Mouse (Mus musculus): Measurements from ENCODE around the gene Pold3.
"Not testable (repeated sequence)": the region's sequence is repeated elsewhere in the genome, so short reads cannot be mapped to it uniquely, and the experiment has no call there.

The Pold3 gene

DNA sequence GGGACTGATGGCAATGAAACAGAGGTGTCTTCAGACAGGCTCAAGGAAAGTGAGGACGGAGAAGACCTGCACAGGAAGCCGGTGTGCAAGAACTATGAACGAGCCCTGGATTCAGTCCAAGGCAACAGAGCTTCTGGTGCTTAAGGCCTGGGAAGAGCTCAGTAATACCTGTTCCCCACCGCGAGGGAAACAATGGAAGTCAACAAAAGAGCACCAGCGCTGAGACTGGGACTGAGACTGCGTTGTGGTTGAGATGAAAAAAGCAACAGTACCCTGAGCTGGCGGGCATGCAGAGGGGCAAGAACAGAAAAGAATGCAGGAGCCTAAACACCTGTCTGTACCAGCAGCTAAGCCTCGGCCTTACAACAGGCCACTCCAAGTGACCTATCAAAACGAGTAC, 9.9 kb downstream of the Pold3 start:
- no peak for DNase-seq (ENCODE audit: low spot score)

GRCm38 (mm10) chr7:100108341-100108740, 13.0 kb downstream of the Pold3 start:
- no peak for DNase-seq (ENCODE audit: low spot score)

DNA sequence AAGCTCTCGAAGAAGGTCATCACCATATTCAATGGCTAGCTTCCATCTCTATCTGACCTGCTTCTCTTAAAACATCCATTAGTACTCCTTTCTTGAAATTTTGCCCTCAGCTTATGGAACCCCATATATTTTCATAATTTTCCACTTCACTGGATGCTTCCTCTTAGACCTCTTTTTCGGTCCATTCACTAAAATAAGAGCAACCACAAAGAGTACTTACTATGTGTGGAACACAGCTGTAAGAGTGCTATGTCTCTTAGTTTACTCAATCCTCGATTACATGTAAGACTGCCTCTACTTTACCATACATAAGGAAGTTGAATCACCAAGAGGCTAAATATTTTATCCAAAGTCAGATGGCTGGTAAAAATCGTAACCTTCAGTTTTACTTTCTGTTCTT, 16.7 kb downstream of the Pold3 start:
- no peak for DNase-seq (ENCODE audit: low spot score)

DNA sequence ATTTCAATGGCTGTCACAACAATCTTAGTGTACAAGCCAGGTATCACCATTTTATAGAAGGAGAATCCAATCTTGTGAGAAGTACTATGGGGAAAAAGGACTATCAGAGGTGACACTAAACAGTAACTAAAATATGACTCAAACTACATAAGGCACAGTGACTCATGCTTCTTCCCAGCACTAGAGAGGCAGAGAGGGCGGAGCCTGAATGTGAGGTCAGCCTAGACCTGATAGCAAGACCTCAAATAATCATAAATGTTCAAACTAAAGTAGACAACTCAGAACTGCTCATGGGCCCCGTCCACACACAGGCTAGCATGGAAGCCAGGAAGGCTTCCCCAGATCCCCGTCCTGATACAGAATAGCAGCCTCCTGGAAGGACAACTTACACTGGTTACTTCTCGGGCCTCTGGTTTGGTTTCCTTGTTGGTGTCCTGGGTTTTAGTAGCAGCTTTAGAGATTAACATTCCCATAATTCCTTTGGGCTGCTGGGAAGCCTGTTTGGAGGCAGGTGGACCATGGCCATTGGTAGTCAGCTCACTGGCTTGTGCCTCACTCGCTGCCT, 21.3 kb downstream of the Pold3 start:
- no peak for DNase-seq (ENCODE audit: low spot score)

DNA sequence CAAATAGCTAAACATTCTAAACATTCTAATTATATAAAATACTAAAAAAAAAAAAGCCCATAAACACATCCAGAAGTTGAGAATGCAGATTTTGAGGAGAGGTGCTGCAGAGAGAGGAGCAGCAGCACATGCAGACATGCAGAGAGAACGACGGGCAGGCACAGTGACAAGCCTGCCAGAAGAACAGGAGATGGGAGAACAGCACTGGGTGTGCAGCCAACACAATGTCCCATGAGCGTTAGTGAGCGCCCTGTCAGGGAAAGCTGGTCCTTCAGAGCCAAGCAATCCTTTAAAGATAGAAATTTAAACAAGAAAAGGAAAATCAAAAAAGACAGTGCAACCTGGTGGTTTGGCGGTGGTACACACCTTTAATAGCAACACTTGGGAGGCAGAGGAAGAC, 34.5 kb downstream of the Pold3 start:
- DNase-seq (ENCODE audit: low spot score) = no peak

- DNase-seq (ENCODE audit: low spot score) = no peak
Observed at GRCm38 (mm10) chr7:100086159-100086755, 35.1 kb downstream of the Pold3 start.

DNA sequence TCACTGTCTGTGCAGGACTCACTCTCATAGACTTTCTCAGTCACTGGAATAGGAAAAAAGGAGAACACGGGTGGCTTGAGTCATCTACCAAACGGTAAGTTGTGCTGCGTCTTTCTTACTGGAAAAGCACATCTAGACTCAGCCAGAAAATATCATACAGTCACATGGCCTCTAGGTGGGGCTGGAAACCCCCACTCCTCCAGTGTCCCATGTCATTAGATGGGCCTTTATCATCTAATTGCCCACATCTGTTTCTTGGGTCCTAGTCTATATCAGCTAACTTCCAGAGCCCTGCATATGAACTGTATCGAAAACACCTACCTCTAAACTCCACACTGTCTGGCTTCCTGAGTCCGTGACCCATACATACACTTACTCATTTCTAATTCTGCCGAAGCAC, 37.6 kb downstream of the Pold3 start:
- no peak for DNase-seq (ENCODE audit: low spot score)

DNA sequence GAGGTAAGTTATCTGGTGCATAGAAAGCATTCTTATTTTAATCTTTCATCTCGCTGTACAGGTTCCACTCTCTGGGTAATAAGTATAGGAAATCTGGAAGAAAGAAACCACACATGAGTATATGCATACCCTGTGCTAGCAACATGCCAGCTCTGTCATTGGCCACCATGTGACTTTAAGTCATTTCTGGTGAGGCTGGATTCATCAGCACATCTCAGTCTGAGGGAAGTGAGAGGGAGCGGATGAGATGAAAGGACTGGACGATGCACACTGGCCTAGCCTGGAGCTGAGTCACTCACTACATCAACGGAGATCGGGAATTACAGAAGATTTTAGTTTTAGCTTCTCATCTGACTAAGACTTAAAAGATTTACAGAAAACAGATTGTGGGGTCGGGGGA, 38.5 kb downstream of the Pold3 start:
- no peak for DNase-seq (ENCODE audit: low spot score)

DNA sequence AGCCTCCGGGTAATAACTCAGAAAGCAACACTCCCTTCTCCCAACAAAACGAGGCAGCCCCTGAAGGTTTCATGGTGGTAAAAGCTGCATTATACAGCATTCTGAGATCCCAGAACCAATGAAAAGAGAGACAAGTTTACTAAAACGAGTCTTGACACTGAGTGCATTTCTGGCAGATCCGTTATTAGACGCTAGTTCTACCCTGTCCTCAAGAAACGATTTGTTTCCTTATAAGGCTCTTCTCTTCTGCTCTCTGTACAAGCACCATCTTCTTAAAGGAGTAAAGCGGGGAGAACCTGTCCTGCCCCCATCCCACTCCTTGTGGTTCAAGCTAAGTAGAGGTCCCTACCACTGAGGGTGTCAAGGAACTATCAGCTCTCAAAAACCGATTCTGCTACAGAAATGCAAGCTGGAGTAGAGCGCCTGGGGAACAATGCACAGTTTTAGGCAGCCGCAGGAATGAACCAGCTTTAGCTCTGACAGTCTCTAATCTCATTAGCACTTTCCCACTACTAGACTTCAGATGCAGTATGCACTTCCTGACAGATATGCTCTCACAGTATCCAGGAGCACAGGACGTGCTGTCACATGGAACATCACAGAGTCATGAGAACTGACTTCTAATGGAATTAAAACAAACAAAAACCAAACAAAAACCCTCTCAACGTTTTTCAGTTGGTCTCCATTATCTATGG, 41.1 kb downstream of the Pold3 start:
- no peak for DNase-seq (ENCODE audit: low spot score)

DNA sequence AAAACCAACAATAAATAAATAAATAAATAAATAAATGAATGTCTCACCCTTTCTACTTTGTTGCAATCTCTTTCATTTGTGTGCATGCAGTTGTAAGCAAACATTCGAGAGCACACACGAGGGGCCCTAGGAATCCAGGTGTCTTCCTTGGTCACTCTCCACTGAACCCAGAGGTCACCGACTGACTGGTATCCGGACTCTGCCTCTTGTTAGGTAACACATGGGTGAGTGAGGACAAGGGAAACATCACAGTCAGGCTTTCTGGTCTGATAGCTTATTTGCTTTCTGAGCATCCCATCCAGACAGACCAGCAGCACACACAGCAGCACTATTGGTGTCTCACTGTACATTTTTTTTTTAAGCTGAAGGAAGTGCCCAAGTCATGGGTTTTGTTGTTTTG, 44.3 kb downstream of the Pold3 start:
- no peak for DNase-seq (ENCODE audit: low spot score)

GRCm38 (mm10) chr7:100076296-100076695, 45.1 kb downstream of the Pold3 start:
- DNase-seq (ENCODE audit: low spot score) = no peak

- DNase-seq (ENCODE audit: low spot score) = no peak
Observed at GRCm38 (mm10) chr7:100073959-100074358, 47.4 kb downstream of the Pold3 start.

DNA sequence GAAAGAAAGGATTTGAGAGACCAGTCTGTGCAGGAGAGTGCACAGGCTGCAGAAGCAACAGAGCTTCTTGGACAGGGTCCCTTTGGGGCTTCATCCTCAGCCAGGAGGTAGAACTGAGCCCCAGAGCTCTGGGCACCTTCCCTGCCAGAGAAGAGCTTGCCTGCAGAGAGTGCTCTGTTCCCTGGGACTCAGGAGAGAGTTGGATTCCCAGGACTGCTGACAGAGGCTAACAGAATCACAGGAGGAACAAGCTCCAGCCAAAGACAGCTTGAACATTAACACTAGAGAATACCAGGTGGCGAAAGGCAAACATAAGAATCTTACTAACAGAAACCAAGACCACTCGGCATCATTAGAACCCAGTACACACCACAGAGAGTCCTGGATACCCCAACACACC, 68.4 kb downstream of the Pold3 start:
- DNase-seq (ENCODE audit: low spot score) = not testable (repeated sequence)

- DNase-seq (ENCODE audit: low spot score) = peak; percentile 66
Observed at GRCm38 (mm10) chr7:100051904-100052303, 69.5 kb downstream of the Pold3 start.

DNA sequence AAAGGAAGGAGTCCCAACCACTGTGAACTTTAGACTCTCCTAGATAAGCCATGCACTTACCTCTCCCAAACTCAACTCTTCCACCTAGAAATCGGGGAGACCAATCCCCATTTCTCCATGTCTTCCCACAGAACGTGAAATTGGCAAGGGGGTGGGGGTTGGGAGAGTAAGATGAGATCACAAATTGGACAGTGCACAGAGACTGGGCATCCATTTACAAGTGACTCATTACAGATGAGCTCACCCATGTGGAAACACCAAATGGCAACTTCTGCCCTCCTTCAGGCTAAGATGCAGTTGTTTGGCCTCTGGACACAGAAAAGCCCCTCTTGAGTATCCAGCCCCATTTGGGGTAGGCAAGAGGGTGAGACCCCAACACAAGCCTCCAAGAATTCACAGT, 74.9 kb downstream of the Pold3 start:
- DNase-seq (ENCODE audit: low spot score) = no peak

DNA sequence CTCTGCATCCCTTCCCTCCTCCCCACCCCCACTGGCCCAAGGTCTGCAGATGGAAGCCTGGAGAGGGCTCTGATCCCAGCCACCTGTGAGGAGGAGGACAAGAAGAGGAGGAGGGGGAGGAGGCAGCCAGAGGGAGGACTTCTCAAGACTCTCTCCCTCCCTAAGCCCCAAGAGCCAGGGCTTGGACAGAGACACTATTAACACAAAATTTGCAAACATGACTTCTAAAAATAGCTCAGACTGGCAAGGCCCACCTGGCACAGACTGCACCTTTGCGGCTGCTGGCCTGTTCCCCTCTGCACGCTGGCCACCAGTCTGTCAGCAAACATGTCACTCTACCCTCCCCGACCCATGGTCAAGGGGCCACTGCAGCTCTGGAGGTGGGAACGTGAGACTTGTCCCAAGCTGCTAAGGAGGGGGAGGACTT, 77.7 kb downstream of the Pold3 start:
- peak; percentile 29 for DNase-seq (ENCODE audit: low spot score)

DNA sequence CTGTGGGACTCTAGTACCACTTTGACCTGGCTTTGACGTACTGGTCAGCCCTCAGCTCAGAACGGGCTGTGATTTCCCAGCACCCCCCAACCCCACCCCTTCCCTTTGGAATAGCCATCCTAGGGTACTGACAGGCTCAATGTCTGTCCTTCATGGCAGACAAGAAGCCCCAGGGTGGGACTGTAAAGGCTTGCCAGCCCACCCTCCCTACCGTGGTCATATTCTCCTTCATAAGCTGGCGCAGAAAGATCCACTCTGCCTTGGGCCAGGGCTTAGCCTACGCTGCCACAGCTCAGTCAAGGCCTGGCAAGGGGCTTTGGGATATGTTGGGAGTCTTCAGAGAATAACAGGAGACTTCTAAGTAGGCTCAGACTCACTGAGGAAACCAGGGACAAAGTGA, 78.3 kb downstream of the Pold3 start:
- DNase-seq (ENCODE audit: low spot score) = no peak

DNA sequence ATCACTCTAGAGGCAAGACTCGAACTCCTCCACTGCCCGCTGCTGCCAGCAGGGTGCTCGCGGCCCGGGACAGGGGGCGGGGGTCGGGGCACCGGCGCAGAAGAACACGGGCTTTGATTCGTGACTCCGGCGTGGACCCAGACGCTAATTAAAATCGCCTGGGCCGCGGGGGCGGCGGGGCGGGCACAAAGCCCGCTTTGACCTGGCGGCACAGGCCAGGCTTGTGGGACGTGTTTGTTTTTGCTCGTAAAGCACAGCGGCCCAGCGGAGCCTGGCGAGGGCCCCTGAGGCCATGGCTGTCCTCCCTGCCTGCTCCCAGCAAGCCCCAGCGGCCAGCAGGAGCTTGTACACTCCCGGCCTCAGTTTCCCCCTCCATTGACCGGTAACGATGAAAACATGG, 79.2 kb downstream of the Pold3 start:
- no peak for DNase-seq (ENCODE audit: low spot score)

- DNase-seq (ENCODE audit: low spot score) = no peak
Observed at GRCm38 (mm10) chr7:100036495-100036894, 84.9 kb downstream of the Pold3 start.

DNA sequence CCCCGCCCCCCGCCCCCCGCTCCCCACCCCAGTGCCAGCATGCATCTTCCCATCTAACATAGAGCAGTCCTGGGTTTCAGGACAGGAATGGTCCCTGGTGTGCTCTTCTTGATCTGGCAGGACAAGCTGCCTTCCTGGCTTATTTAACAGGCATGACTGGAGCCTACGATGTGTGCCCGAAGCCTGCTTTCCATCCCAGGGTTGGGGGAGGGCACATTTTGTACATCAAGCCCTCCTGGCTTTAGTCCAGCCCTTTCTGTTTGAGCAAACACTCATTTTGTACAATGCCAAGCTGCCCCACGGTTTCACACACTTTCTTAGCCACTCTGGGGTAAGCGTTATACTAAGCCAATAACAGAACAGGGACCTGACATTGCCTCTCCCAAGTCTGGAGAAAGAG, 85.3 kb downstream of the Pold3 start:
- DNase-seq (ENCODE audit: low spot score) = no peak

DNA sequence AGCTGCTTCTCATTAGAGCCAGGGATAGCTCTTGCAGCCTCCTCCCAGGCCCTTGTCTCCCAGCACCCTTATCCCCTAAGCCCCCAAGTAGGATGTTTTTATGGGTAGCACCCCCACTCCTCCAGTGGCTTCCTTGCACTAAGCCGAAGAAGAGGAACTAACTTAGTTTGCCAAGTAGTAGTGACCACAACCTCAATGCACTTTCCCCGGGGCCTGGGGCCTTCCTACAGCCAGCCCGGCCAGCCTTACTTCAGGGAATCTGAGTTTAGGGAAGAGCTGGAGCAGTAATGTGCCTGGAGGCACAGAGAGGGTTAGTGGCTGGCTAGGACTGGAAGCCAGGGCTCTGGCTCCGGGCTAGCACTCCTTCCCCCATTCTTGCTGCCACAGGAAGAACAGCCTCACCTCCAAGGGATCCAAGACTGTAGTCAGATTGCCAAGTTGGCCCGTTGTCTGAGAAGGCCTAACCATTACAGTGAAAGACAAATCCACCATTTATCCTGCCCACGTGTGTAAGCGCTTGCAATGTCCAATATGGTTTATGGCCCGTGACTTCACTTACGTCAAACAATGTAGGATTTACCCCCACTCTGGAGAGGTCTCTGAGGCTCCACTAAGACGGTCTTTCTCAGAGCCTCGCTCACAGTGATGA, 86.4 kb downstream of the Pold3 start:
- no peak for DNase-seq (ENCODE audit: low spot score)

DNA sequence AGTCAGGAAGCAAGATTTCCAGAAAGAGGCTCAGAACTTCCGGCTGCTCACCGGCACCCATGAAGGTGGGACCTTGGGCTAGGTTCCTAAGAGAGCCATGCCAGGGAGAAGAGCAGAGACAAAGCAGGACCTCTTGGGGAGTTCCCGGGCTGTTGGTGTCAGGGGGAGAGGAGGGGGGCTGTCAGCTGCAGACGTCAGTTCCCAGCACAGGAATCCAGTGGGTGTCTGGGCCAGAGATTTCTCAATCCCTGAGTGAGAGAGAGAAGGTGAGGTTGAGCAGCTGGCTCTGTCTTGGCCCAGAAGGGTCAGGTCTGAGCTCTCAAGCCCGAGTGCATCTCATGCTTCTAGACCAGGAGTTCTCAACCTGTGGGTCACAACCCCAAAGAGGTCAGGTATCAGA, 87.7 kb downstream of the Pold3 start:
- DNase-seq (ENCODE audit: low spot score) = no peak
